Mouse (Mus musculus): ENCODE results near the gene Aldoc.
A peak's percentile ranks its signal among the peaks of the same experiment; 100 is the strongest.

Aldoc gene

GRCm38 (mm10) chr11:78360789-78361131 lies 38.0 kb downstream of the Aldoc start:
- no peak for DNase-seq (ENCODE audit: low spot score in 2 of 2)

DNA sequence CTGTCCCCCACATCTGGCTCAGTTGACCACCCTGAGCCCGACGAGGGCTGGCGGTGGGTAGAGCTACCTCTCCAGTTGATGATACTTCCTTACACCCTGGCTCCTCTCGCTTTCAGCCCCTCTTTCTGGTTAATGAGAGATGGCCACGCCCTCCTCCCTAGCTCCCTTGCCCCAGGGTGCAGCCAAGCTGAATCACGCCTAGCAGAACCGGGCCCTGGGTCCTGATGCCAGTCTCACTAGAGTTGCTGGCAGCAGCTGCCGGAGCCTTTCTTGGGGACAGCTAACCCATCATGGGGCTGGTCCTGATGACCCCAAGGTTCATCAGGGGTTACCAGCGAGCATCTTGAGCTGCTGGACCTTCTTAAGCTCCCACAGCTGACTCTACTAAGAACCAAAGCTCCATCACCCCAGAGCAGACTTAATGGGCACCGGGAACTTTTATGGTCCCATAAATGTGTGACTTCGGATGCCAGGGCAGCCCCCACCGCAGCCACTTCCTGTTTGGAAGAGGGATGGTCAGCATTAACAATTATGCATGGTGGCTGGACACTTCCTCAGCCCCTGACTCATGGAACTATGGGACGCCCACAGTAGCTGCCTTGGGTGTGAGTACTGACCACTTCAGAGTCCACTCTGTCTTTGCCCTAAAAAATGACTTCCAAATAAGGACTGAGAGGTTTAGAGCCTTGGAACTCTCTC lies 40.7 kb downstream of the Aldoc start:
- no peak for DNase-seq (ENCODE audit: low spot score in 2 of 2)

- DNase-seq (ENCODE audit: low spot score in 2 of 2): peak in 1 of 2 experiments; percentile 50
Observed at GRCm38 (mm10) chr11:78364103-78364502, 41.3 kb downstream of the Aldoc start.

- DNase-seq (ENCODE audit: low spot score in 2 of 2): peak; percentile 61 to 69
Observed at GRCm38 (mm10) chr11:78367456-78368225, 44.9 kb downstream of the Aldoc start.

DNA sequence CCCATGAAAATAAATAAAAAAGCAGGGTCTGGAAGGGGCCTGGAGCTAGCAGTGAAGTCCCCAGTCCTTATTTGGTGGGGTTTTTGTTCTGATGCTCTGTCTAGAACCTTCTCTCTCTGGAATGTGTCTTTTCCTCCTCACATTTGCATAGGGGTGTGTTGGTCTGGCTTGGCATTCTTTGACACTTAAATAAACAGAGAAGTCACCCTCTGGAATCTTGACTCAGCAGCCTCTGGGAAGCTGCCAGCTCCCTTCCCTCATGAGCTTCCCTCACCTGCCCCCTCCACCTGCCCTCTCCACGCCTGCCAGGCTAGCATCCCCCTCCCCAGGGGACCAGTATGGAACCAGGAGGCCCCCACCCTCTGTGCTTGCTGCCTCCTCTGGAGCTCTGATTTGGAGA lies 47.6 kb downstream of the Aldoc start:
- DNase-seq (ENCODE audit: low spot score in 2 of 2): no peak

- DNase-seq (ENCODE audit: low spot score in 2 of 2): no peak
Observed at GRCm38 (mm10) chr11:78371711-78372110, 48.9 kb downstream of the Aldoc start.

DNA sequence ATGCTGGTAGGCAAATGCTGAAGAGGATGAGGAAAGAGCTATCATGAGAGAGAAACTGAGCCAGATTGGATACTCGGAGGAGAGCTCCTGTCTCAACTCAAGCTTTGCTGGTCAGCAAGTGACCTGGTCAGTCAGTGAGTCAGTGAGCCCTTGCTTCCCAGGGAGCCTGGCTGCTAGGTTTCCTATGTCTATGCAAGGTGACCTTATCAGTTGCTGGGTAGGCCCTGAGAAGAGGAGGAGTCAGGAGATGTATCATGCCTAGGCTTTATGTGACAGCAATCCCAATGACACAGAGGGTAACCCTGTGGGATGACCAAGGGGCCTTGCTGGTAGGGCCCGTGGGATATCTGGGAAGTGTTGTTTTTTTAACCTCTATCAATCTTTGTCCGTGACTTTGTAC lies 49.4 kb downstream of the Aldoc start:
- no peak for DNase-seq (ENCODE audit: low spot score in 2 of 2)

DNA sequence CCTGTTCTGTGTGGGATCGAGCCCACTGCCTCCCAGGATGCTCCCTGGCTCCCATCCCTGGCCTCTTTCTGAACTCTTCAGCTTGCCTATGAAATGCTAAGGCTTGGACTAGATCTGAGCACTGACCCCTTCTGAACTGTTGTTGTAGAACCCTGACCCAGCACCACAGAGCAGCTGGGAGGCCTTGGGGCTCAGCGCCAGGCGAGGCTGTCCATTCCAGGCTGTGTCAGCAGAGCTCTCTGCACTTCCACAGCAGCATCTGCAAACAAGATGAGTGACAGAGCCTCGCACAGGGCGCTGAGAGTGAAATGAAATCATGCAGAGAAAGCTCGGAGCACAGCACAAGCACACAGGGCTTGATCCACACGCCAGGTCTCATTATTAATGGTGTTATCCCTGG lies 49.8 kb downstream of the Aldoc start:
- no peak for DNase-seq (ENCODE audit: low spot score in 2 of 2)

GRCm38 (mm10) chr11:78374147-78374546 lies 51.4 kb downstream of the Aldoc start:
- no peak for DNase-seq (ENCODE audit: low spot score in 2 of 2)
